Mouse (Mus musculus): ENCODE results near the gene Pik3r6.
A peak's percentile ranks its signal among the peaks of the same experiment; 100 is the strongest.

Gene Pik3r6

GRCm38 (mm10) chr11:68532773-68533172 is 30.0 kb downstream of the Pik3r6 start:
- DNase-seq (ENCODE audit: low read depth, low spot score): no peak

- DNase-seq (ENCODE audit: low read depth, low spot score): no peak
Observed at GRCm38 (mm10) chr11:68533971-68534475, 31.2 kb downstream of the Pik3r6 start.

- DNase-seq (ENCODE audit: low read depth, low spot score): no peak
Observed at GRCm38 (mm10) chr11:68536026-68536425, 33.2 kb downstream of the Pik3r6 start.

- DNase-seq (ENCODE audit: low read depth, low spot score): peak; percentile 18
Observed at GRCm38 (mm10) chr11:68536465-68536864, 33.6 kb downstream of the Pik3r6 start.

DNA sequence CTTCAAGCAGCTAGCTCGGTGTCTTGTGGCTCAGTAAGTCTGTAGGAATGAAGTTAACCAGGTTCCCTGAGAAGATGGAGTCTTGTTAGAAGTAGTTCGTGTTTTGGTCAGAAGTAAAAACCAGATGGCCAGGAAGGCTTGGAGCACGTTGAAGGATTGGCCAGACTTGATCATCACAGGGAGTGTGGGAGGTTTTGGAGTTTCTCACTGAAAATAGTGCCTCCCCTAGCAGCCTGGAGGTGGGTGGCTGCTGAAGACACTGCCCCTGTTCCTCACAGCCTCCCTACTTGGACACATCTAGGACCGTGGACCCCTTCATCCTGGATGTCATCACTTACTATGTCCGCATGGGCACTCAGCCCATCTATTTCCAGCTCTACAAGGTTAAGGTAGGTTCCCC is 36.8 kb downstream of the Pik3r6 start:
- no peak for DNase-seq (ENCODE audit: low read depth, low spot score)

- DNase-seq (ENCODE audit: low read depth, low spot score): no peak
Observed at GRCm38 (mm10) chr11:68544554-68544953, 41.7 kb downstream of the Pik3r6 start.

DNA sequence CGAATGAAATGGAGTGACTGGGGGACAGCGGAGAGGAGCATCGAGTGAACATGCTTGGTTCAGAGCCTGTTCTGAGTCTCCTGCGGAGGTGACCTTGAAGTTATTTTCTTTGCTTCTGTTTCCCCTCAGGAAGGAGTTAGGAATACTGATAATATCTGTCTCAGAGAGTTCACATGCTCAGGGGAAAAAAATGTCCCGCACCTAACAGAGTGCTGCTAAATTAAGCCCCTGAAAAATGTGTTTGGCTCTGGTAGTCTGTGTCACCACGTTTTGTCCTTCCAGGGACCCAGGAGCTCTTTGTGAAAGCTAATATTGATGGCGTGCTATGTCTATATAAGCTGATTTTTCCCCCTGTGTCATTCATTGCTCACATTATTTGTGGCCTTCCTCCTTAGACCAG is 42.4 kb downstream of the Pik3r6 start:
- no peak for DNase-seq (ENCODE audit: low read depth, low spot score)

DNA sequence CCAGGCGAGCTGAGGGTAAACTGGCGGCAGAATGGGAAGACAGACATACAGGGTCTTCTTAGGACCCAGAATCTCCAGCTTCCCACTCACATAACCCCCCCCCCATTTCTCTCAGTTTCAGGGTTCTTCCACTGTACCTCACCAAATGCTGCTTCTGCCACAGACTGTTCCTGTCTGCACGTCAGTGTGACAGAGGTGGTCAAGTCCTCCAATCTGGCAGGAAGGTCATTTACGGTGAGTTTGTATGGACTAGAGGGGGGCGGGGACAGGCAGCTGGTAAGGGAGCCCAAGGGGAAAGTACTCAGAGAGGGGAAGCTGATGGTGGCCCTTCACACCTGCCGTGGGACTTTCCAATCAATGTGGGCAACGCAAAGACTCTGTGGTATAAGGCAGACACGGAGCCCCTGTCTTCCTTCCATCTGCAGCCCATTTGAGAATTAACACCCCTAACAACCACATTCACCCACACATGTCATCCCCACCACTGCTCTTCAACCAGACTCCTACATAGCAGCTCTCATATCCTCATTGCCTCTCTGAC is 42.9 kb downstream of the Pik3r6 start:
- no peak for DNase-seq (ENCODE audit: low read depth, low spot score)

- no peak for DNase-seq (ENCODE audit: low read depth, low spot score)
Observed at GRCm38 (mm10) chr11:68547484-68547883, 44.7 kb downstream of the Pik3r6 start.

DNA sequence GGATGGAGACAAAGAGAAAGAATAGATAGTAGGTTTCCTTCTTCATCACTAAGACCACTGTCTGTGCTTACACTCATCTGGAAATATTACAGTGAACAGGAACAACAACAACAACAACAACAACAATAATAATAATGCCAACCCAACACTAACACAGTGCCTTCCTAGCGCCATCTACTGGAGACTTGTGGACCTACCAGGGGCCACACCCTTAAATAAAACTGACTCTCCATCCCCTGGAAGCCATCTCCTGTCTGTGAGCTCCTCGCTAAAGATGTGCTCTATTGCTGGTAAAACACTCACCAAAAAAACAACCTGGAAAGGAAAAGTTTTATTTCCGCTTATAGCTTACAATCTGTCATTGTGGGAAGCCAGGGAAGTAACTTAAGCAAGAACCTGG is 46.8 kb downstream of the Pik3r6 start:
- DNase-seq (ENCODE audit: low read depth, low spot score): no peak

DNA sequence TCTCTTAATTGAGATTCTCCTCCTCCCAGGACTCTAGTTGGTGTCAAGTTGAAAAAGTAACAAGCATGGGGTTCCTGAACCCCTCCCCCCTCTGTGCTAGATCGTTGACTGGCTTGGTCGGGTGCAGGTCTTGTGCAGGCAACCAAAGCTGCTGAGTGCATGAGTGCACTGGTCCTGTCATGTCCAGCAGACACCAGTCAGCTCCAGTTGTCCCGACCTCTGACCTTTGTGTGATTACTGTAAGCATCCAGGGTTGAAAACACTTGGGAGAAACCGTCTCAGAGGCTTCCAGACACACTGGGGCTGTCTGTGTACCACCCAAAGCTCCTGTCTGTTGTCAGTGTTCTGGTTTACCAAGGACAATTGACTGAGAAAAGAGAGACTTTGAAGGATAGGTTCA is 47.5 kb downstream of the Pik3r6 start:
- no peak for DNase-seq (ENCODE audit: low read depth, low spot score)

GRCm38 (mm10) chr11:68553981-68554471 is 51.2 kb downstream of the Pik3r6 start:
- DNase-seq (ENCODE audit: low read depth, low spot score): no peak

- DNase-seq (ENCODE audit: low read depth, low spot score): no peak
Observed at GRCm38 (mm10) chr11:68555918-68556584, 53.2 kb downstream of the Pik3r6 start, which contains the start of gene Mfsd6l. Gene Mfsd6l, plus strand, starts transcription at chr11:68556186.

DNA sequence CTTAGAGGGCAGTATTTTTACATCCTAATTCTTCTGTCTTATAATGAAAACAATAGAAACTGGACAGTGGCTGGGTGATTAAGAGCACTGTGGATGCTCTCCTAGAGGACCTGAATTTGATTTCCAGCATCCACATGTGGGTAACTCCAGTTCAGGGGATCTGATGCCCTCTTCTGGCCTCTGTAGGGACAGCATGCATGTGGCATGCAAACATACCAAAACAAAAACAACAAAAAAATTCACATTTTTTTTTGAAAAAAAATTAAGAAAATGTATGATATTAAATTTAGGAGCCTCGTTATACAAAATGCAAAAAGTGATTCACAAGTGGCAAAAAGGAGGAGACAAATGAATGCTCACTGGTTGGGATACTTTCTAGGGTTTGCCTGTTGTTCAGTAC is 56.7 kb downstream of the Pik3r6 start:
- no peak for DNase-seq (ENCODE audit: low read depth, low spot score)

GRCm38 (mm10) chr11:68561957-68562950 is 59.4 kb downstream of the Pik3r6 start:
- DNase-seq (ENCODE audit: low read depth, low spot score): no peak

GRCm38 (mm10) chr11:68564356-68565031 is 61.7 kb downstream of the Pik3r6 start:
- no peak for DNase-seq (ENCODE audit: low read depth, low spot score)

GRCm38 (mm10) chr11:68565032-68565429 is 62.2 kb downstream of the Pik3r6 start:
- DNase-seq (ENCODE audit: low read depth, low spot score): no peak

GRCm38 (mm10) chr11:68566447-68567059 is 63.7 kb downstream of the Pik3r6 start:
- peak; percentile 72 for DNase-seq (ENCODE audit: low read depth, low spot score)

- DNase-seq (ENCODE audit: low read depth, low spot score): no peak
Observed at GRCm38 (mm10) chr11:68570861-68571260, 68.0 kb downstream of the Pik3r6 start.

GRCm38 (mm10) chr11:68577076-68577475 is 74.3 kb downstream of the Pik3r6 start:
- no peak for DNase-seq (ENCODE audit: low read depth, low spot score)

- DNase-seq (ENCODE audit: low read depth, low spot score): no peak
Observed at GRCm38 (mm10) chr11:68579462-68579881, 76.7 kb downstream of the Pik3r6 start.
